Mouse (Mus musculus): ENCODE data around the gene Slc17a9.

The Slc17a9 gene

GRCm38 (mm10) chr2:180724585-180725413 is at the start of gene Slc17a9:
Gene Slc17a9 (plus strand): TSS chr2:180725263.
- DNase-seq (ENCODE audit: low read depth): peak; percentile 57

GRCm38 (mm10) chr2:180676706-180677105 is 48.4 kb upstream of the Slc17a9 start:
- DNase-seq (ENCODE audit: low read depth): no peak

GRCm38 (mm10) chr2:180678609-180679140 is 46.4 kb upstream of the Slc17a9 start:
- DNase-seq (ENCODE audit: low read depth): peak; percentile 88

GRCm38 (mm10) chr2:180681225-180681624 is 43.8 kb upstream of the Slc17a9 start:
- DNase-seq (ENCODE audit: low read depth): no peak

- no peak for DNase-seq (ENCODE audit: low read depth)
Observed at GRCm38 (mm10) chr2:180683524-180683923, 41.5 kb upstream of the Slc17a9 start.

- no peak for DNase-seq (ENCODE audit: low read depth)
Observed at GRCm38 (mm10) chr2:180684031-180684430, 41.0 kb upstream of the Slc17a9 start.

- no peak for DNase-seq (ENCODE audit: low read depth)
Observed at GRCm38 (mm10) chr2:180689841-180690240, 35.2 kb upstream of the Slc17a9 start.

- DNase-seq (ENCODE audit: low read depth): no peak
Observed at GRCm38 (mm10) chr2:180692630-180693029, 32.4 kb upstream of the Slc17a9 start.

GRCm38 (mm10) chr2:180695176-180695575 is 29.9 kb upstream of the Slc17a9 start:
- no peak for DNase-seq (ENCODE audit: low read depth)

- no peak for DNase-seq (ENCODE audit: low read depth)
Observed at GRCm38 (mm10) chr2:180700457-180700856, 24.6 kb upstream of the Slc17a9 start.

GRCm38 (mm10) chr2:180701053-180701766 is 23.9 kb upstream of the Slc17a9 start:
- no peak for DNase-seq (ENCODE audit: low read depth)

GRCm38 (mm10) chr2:180701767-180702621 is 23.1 kb upstream of the Slc17a9 start:
- DNase-seq (ENCODE audit: low read depth): peak; percentile 93

GRCm38 (mm10) chr2:180702701-180703149 is 22.3 kb upstream of the Slc17a9 start:
- no peak for DNase-seq (ENCODE audit: low read depth)

GRCm38 (mm10) chr2:180703175-180703574 is 21.9 kb upstream of the Slc17a9 start:
- no peak for DNase-seq (ENCODE audit: low read depth)

- DNase-seq (ENCODE audit: low read depth): no peak
Observed at GRCm38 (mm10) chr2:180703645-180704359, 21.3 kb upstream of the Slc17a9 start.

- no peak for DNase-seq (ENCODE audit: low read depth)
Observed at GRCm38 (mm10) chr2:180704591-180704990, 20.5 kb upstream of the Slc17a9 start.

GRCm38 (mm10) chr2:180705066-180705465 is 20.0 kb upstream of the Slc17a9 start:
- no peak for DNase-seq (ENCODE audit: low read depth)

GRCm38 (mm10) chr2:180705975-180706374 is 19.1 kb upstream of the Slc17a9 start:
- no peak for DNase-seq (ENCODE audit: low read depth)

- DNase-seq (ENCODE audit: low read depth): no peak
Observed at GRCm38 (mm10) chr2:180709023-180709922, 15.8 kb upstream of the Slc17a9 start.

GRCm38 (mm10) chr2:180709923-180710272 is 15.2 kb upstream of the Slc17a9 start, which contains the start of the genes Dido1 and Gid8:
Gene Dido1 (minus strand): TSS chr2:180709999.
Gene Gid8 (plus strand): TSS chr2:180710117.
- DNase-seq (ENCODE audit: low read depth): peak; percentile 98

Measured in naive thymus-derived CD4-positive, alpha-beta T cell, adult 2 months (primary cell).